Mouse (Mus musculus): ENCODE results near the gene Pmf1.

- TF ChIP-seq CTCF (IDR thresholded peaks at IDR 0.05; ENCODE audit: borderline replicate concordance, extremely low read depth, insufficient read depth, insufficient read length): no peak
- TF ChIP-seq POLR2A (IDR thresholded peaks at IDR 0.05; ENCODE audit: borderline replicate concordance, extremely low read depth, insufficient read depth, insufficient read length, poor library complexity, severe bottlenecking): no peak
Measured at GRCm38 (mm10) chr3:88420771-88421170, 10.6 kb upstream of the Pmf1 start.
